Mouse (Mus musculus) gastrocnemius, adult 2 months (tissue): Measurements from ENCODE around the gene Wwox. TPM values are rescaled to one million over a fixed set of nuclear protein-coding genes. Genes with fewer than 3 reads are reported as not detected.

Experiments used
- DNase-seq: peaks from one replicate; pipeline ENCODE4 v3.0.0; 2022
- H3K27ac ChIP-seq: fragments of 200-600 bp; 2 replicates; pipeline ENCODE4 v1.8.1; 2022; ENCODE audit warnings: mild to moderate bottlenecking
- H3K4me3 ChIP-seq: fragments of 200-600 bp; 2 replicates; pipeline ENCODE4 v1.8.1; 2022; ENCODE audit warnings: mild to moderate bottlenecking, moderate library complexity
- CTCF ChIP-seq: fragments of 200-600 bp; IDR thresholded peaks from 2 replicates; pipeline ENCODE4 v1.8.1; 2022; ENCODE audit warnings: antibody characterized with exemption, mild to moderate bottlenecking, moderate library complexity
- intact Hi-C: fragments of 180-260 bp; cut with DNase I; formaldehyde crosslinking; loops from one replicate; pipeline ENCODE4 v1.15.1; 2025
- total RNA-seq, 2 experiments: library from RNA; stranded (reverse); gene quantifications; 2 replicates each; pipeline ENCODE4 v1.2.3; 2021

The Wwox gene
- total RNA-seq, 2 experiments from 2014 or later = 5.9 to 9.0 TPM

- Histone ChIP-seq H3K27ac (no peak overlapping the region), H3K4me3 (no peak overlapping the region)
- intact Hi-C loops = no loop called here
- no peak for DNase-seq
- no peak for TF ChIP-seq CTCF
Observed at GRCm38 (mm10) chr8:114676918-114677317, 237.5 kb downstream of the Wwox start.

GRCm38 (mm10) chr8:114677551-114678127, 238.2 kb downstream of the Wwox start:
- no peak for TF ChIP-seq CTCF
- intact Hi-C loops = no loop called here
- H3K4me3 ChIP-seq = no peak overlapping the region

GRCm38 (mm10) chr8:114679386-114680098, 240.1 kb downstream of the Wwox start:
- TF ChIP-seq CTCF = no peak
- Histone ChIP-seq H3K27ac (peak overlapping the region; percentile 16; the same call in 1 of the 2 replicates), H3K4me3 (no peak overlapping the region)
- peak; percentile 35 for DNase-seq
- intact Hi-C loops = no loop called here

More at GRCm38 (mm10) chr8:114677551-114678127, 238.2 kb downstream of the Wwox start:
- DNase-seq = no peak
- no peak overlapping the region for H3K27ac ChIP-seq

- no peak for DNase-seq
- TF ChIP-seq CTCF = no peak
- Histone ChIP-seq H3K4me3 (no peak overlapping the region), H3K27ac (no peak overlapping the region)
- intact Hi-C loops = no loop called here
Observed at GRCm38 (mm10) chr8:114681136-114681535, 241.7 kb downstream of the Wwox start.

- no peak for TF ChIP-seq CTCF
- intact Hi-C loops = no loop called here
- H3K4me3 ChIP-seq = no peak overlapping the region
- no peak for DNase-seq
- H3K27ac ChIP-seq = no peak overlapping the region
Observed at GRCm38 (mm10) chr8:114682166-114682565, 242.7 kb downstream of the Wwox start.

- Histone ChIP-seq H3K4me3 (no peak overlapping the region), H3K27ac (0 out of 2 replicates have a peak overlapping the region, but pooled peaks have one; percentile 35)
- DNase-seq = peak; percentile 24
- TF ChIP-seq CTCF = no peak
- intact Hi-C loops = no loop called here
Observed at GRCm38 (mm10) chr8:114684046-114684702, 244.7 kb downstream of the Wwox start.

GRCm38 (mm10) chr8:114686462-114686861, 247.0 kb downstream of the Wwox start:
- TF ChIP-seq CTCF = no peak
- H3K4me3 ChIP-seq = no peak overlapping the region
- intact Hi-C loops = no loop called here

GRCm38 (mm10) chr8:114688732-114689131, 249.3 kb downstream of the Wwox start:
- no peak overlapping the region for H3K27ac ChIP-seq
- no peak for TF ChIP-seq CTCF
- intact Hi-C loops = no loop called here
- DNase-seq = no peak
- H3K4me3 ChIP-seq = no peak overlapping the region

More at GRCm38 (mm10) chr8:114686462-114686861, 247.0 kb downstream of the Wwox start:
- no peak for DNase-seq
- H3K27ac ChIP-seq = no peak overlapping the region

- intact Hi-C loops = no loop called here
- Histone ChIP-seq H3K27ac (no peak overlapping the region), H3K4me3 (no peak overlapping the region)
- TF ChIP-seq CTCF = no peak
- DNase-seq = no peak
Observed at GRCm38 (mm10) chr8:114694566-114695198, 255.2 kb downstream of the Wwox start.

- no peak overlapping the region for H3K4me3 ChIP-seq
- H3K27ac ChIP-seq = no peak overlapping the region
- no peak for TF ChIP-seq CTCF
- intact Hi-C loops = no loop called here
- no peak for DNase-seq
Observed at GRCm38 (mm10) chr8:114703517-114703916, 264.1 kb downstream of the Wwox start.

- DNase-seq = no peak
- Histone ChIP-seq H3K4me3 (peak overlapping the region; percentile 69), H3K27ac (peak overlapping the region; percentile 82)
- no peak for TF ChIP-seq CTCF
- intact Hi-C loops = no loop called here
Observed at GRCm38 (mm10) chr8:114707538-114708138, 268.2 kb downstream of the Wwox start.

GRCm38 (mm10) chr8:114715318-114716070, 276.0 kb downstream of the Wwox start:
- H3K4me3 ChIP-seq = no peak overlapping the region
- peak; percentile 26 for DNase-seq
- TF ChIP-seq CTCF = peak; percentile 69
- H3K27ac ChIP-seq = no peak overlapping the region; the same call in 1 of the 2 replicates
- intact Hi-C loops = loop anchor here (10.0 kb wide), 1 partner anchor 111 kb away; no protein-coding TSS in a partner anchor
